Mouse (Mus musculus) layer of hippocampus, postnatal 10 days (tissue): ENCODE measurements around the gene Hes2. TPM values are rescaled to one million over a fixed set of nuclear protein-coding genes. Genes with fewer than 3 reads are reported as not detected.

Experiments used
- total RNA-seq, 2 experiments: library from RNA; stranded (reverse); gene quantifications; 2 replicates each; pipeline ENCODE4 v1.2.3; 2021

Gene Hes2
- total RNA-seq, 2 experiments from 2014 or later, result not detected

Other genes with a start within 250 kb of the Hes2 start
- 10 to 100 TPM; 75.8 to 82.0 TPM for gene Dnajc11, start 225.2 kb upstream of the Hes2 start, total RNA-seq
- 10 to 100 TPM; 22.8 to 34.2 TPM for gene Thap3, start 169.9 kb upstream of the Hes2 start, total RNA-seq
- 10 to 100 TPM; 15.2 to 16.6 TPM for gene Phf13, start 162.6 kb upstream of the Hes2 start, total RNA-seq
- 10 to 100 TPM; 14.6 to 15.1 TPM for gene Klhl21, start 150.1 kb upstream of the Hes2 start, total RNA-seq
- gene Zbtb48, start 131.2 kb upstream of the Hes2 start, total RNA-seq, result 10 to 100 TPM; 11.9 to 14.8 TPM
- gene Tas1r1, start 120.3 kb upstream of the Hes2 start, total RNA-seq, result under 1 TPM; 0.37 to 0.45 TPM
- 10 to 100 TPM; 27.3 to 31.6 TPM for gene Nol9, start 119.5 kb upstream of the Hes2 start, total RNA-seq
- gene Plekhg5, start 86.4 kb upstream of the Hes2 start, total RNA-seq, result 10 to 100 TPM; 76.0 to 79.6 TPM
- 10 to 100 TPM; 14.0 to 15.1 TPM for gene Tnfrsf25, start 42.9 kb upstream of the Hes2 start, total RNA-seq
- gene Espn, start 6.5 kb upstream of the Hes2 start, total RNA-seq, result under 1 TPM; 0.62 to 0.78 TPM
- 100 to 1,000 TPM; 426 to 431 TPM for gene Acot7, start 19.3 kb downstream of the Hes2 start, total RNA-seq
- 10 to 100 TPM; 21.4 to 23.1 TPM for gene Gpr153, start 115.4 kb downstream of the Hes2 start, total RNA-seq
- gene Hes3, start 132.8 kb downstream of the Hes2 start, total RNA-seq, result not detected
- 10 to 100 TPM; 27.9 to 33.9 TPM for gene Icmt, start 138.4 kb downstream of the Hes2 start, total RNA-seq
- 1 to 10 TPM; 3.1 to 4.0 TPM for gene Rnf207, start 160.1 kb downstream of the Hes2 start, total RNA-seq
- gene Rpl22, start 166.9 kb downstream of the Hes2 start, total RNA-seq, result 100 to 1,000 TPM; 283 to 319 TPM
- 100 to 1,000 TPM; 189 to 192 TPM for gene Chd5, start 179.8 kb downstream of the Hes2 start, total RNA-seq